Mouse (Mus musculus): Measurements from ENCODE around the gene Rnf6.

DNA sequence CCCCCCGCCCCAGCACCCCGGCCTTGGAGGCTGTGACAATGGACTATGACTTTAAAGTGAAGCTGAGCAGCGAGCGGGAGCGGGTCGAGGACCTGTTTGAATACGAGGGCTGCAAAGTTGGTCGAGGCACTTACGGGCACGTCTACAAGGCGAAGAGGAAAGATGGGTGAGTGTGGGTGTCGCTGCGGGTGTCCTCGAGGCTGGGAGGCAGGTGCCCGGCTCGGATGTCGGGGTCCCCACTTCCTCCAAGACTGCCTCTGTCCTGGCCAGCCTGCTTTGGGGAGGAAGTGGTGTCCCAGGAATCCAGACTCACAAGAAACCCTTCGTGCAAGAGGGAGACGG, 10.3 kb upstream of the Rnf6 start:
- TF ChIP-seq HCFC1 (IDR thresholded peaks at IDR 0.05; ENCODE audit: borderline replicate concordance, insufficient read depth, low read length) (no peak), ZNF384 (IDR thresholded peaks at IDR 0.05; ENCODE audit: low read depth, low read length) (no peak), ZC3H11A (IDR thresholded peaks at IDR 0.05; ENCODE audit: borderline replicate concordance, low read depth, low read length) (no peak), CHD2 (IDR thresholded peaks at IDR 0.05; ENCODE audit: low read depth, low read length) (no peak), MAFK (IDR thresholded peaks at IDR 0.05; ENCODE audit: insufficient read depth, low read depth, low read length) (no peak)

All from ES-E14 (cell line).